In genomic region chr14:67554897-67555296, GRCm38 (mm10) we compare ENCODE assay signal across 17 mouse cellular contexts.
"Had no signal": no experiment of that assay in that cellular context is flagged by ENCODE, and none has a peak within 500 bp of the region (broad histone marks: within the 10 kb centered on the region; RNA-seq: fewer than 3 reads in every experiment).

No protein-coding gene starts in this region.

- ATAC-seq: intestine, postnatal 0 days; liver, postnatal 0 days had no signal

- DNase-seq: kidney, adult 8-10 months; kidney, postnatal 25 days; layer of hippocampus, postnatal 36 days; liver, embryonic 13.5 days; liver, postnatal 0 days; lung, postnatal 14 days; right cerebral cortex, postnatal 4 days; spleen, adult 18-20 months; thymus, adult 18-20 months; thymus, postnatal 14 days had no signal

- H3K36me3 ChIP-seq: limb, embryonic 15.5 days; liver, embryonic 13.5 days; lung, embryonic 15.5 days; neural tube, embryonic 12.5 days had no signal

- H3K4me3 ChIP-seq: limb, embryonic 15.5 days; liver, embryonic 13.5 days; lung, embryonic 15.5 days; megakaryocyte, embryonic 14.5 days; myocyte; neural tube, embryonic 12.5 days had no signal

- H3K9me3 ChIP-seq: limb, embryonic 15.5 days; liver, embryonic 13.5 days; lung, embryonic 15.5 days; neural tube, embryonic 12.5 days had no signal

- H3K4me2 ChIP-seq: limb, embryonic 15.5 days; liver, embryonic 13.5 days; lung, embryonic 15.5 days; neural tube, embryonic 12.5 days had no signal

- H3K27me3 ChIP-seq: limb, embryonic 15.5 days; liver, embryonic 13.5 days; lung, embryonic 15.5 days; megakaryocyte, embryonic 14.5 days had no signal

- H3K27ac ChIP-seq: limb, embryonic 15.5 days; liver, embryonic 13.5 days; lung, embryonic 15.5 days; macrophage; neural tube, embryonic 12.5 days had no signal

- H3K4me1 ChIP-seq: limb, embryonic 15.5 days; liver, embryonic 13.5 days; lung, embryonic 15.5 days; megakaryocyte, embryonic 14.5 days had no signal

- H3K9ac ChIP-seq: limb, embryonic 15.5 days; liver, embryonic 13.5 days; liver, postnatal 0 days; lung, embryonic 15.5 days; neural tube, embryonic 12.5 days had no signal
